Mouse (Mus musculus): ENCODE results near the gene Apobec4. TPM values are rescaled to one million over a fixed set of nuclear protein-coding genes. Genes with fewer than 3 reads are reported as not detected.
A peak's percentile ranks its signal among the peaks of the same experiment; 100 is the strongest.
"Not testable (repeated sequence)": the region's sequence is repeated elsewhere in the genome, so short reads cannot be mapped to it uniquely, and the experiment has no call there.

The Apobec4 gene
- total RNA-seq, 1 experiment: not detected

- Histone ChIP-seq H3K9ac (ENCODE audit: insufficient read depth, low read depth, low read length, poor library complexity, severe bottlenecking) (peak overlapping the region; percentile 75), H3K36me3 (ENCODE audit: control insufficient read depth, insufficient read depth, low read length, poor library complexity, severe bottlenecking) (peaks cover 10% of the 10 kb centered on the region), H3K4me3 (ENCODE audit: insufficient read depth in 1 of 2, low read depth in 1 of 2, low read length in 2 of 2, poor library complexity in 1 of 2, severe bottlenecking in 1 of 2) (peak overlapping the region; percentile 81 to 91), H3K27ac (ENCODE audit: insufficient read depth, low read depth, low read length, poor library complexity, severe bottlenecking) (no peak overlapping the region), H3K4me1 (ENCODE audit: control insufficient read depth in 2 of 2, insufficient read depth in 2 of 2, low read length in 2 of 2, poor library complexity in 1 of 2) (peaks cover 0 to 2% of the 10 kb centered on the region in 2 experiments; a peak in 1 of 4 replicates), H3K9me3 (ENCODE audit: control insufficient read depth, insufficient read depth, low read depth, low read length) (no peaks in the 10 kb centered on the region)
- in situ Hi-C loops (cut with MboI; ENCODE audit: low sequenced_read_pairs in 2 of 2, unreplicated experiment in 2 of 2): no loop called here
- TF ChIP-seq MAFK (IDR thresholded peaks at IDR 0.05; ENCODE audit: insufficient read depth, low read depth, low read length): no peak
- no peak for DNase-seq (ENCODE audit: low read depth, low spot score)
Observed at GRCm38 (mm10) chr1:152766804-152767748, 16.7 kb downstream of the Apobec4 start.

DNA sequence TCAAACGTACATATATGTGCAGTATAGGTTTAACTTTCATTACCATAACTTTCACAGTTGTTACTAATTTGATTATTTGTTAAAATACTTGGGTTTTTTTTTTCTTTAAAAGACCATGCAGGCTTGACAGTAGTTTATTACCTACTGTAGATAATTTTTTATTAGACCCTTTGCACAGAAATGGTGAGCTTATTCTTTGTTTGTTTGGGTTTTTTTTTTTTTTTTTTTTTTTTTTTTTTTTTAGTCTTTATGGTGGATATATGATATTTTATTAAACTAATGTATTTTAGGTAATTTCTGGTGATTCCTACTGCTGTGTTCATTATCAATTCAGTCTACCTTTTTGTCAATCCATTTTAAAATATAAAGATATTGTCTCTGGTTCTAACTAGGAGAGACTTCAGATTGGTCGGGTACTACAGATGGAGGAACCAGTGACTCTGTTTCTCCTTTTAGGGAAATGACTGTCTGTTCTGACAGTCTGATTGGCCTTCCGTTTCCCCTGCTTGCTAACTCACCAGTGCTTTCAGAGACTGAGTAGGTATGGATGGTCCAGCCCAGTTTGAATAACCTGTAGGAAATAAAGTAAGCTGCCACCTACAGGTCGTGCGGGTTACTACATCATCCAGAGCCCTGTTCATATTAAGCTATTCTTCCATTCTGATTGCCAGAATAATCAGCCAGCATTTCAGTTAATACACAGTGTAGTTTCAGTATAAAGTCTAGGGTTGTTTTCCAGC, 17.6 kb downstream of the Apobec4 start:
- in situ Hi-C loops (cut with MboI; ENCODE audit: low sequenced_read_pairs in 2 of 2, unreplicated experiment in 2 of 2): no loop called here
- peak; percentile 82 for DNase-seq (ENCODE audit: low read depth, low spot score)
- Histone ChIP-seq H3K9ac (ENCODE audit: insufficient read depth, low read depth, low read length, poor library complexity, severe bottlenecking) (no peak overlapping the region), H3K4me3 (ENCODE audit: insufficient read depth in 1 of 2, low read depth in 1 of 2, low read length in 2 of 2, poor library complexity in 1 of 2, severe bottlenecking in 1 of 2) (peak overlapping the region in 1 of 2 experiments; percentile 91; a peak in 2 of 4 replicates), H3K4me1 (ENCODE audit: control insufficient read depth in 2 of 2, insufficient read depth in 2 of 2, low read length in 2 of 2, poor library complexity in 1 of 2) (peaks cover 0 to 2% of the 10 kb centered on the region in 2 experiments; a peak in 1 of 4 replicates), H3K27ac (ENCODE audit: insufficient read depth, low read depth, low read length, poor library complexity, severe bottlenecking) (no peak overlapping the region), H3K9me3 (ENCODE audit: control insufficient read depth, insufficient read depth, low read depth, low read length) (no peaks in the 10 kb centered on the region), H3K36me3 (ENCODE audit: control insufficient read depth, insufficient read depth, low read length, poor library complexity, severe bottlenecking) (peaks cover 10% of the 10 kb centered on the region)
- TF ChIP-seq HCFC1 (IDR thresholded peaks at IDR 0.05; ENCODE audit: borderline replicate concordance, insufficient read depth, low read length) (no peak), ZNF384 (IDR thresholded peaks at IDR 0.05; ENCODE audit: low read depth, low read length) (peak; percentile 50; the same call in 1 of the 2 replicates), MAFK (IDR thresholded peaks at IDR 0.05; ENCODE audit: insufficient read depth, low read depth, low read length) (no peak), ZC3H11A (IDR thresholded peaks at IDR 0.05; ENCODE audit: borderline replicate concordance, low read depth, low read length) (no peak), CHD2 (IDR thresholded peaks at IDR 0.05; ENCODE audit: low read depth, low read length) (no peak)

DNA sequence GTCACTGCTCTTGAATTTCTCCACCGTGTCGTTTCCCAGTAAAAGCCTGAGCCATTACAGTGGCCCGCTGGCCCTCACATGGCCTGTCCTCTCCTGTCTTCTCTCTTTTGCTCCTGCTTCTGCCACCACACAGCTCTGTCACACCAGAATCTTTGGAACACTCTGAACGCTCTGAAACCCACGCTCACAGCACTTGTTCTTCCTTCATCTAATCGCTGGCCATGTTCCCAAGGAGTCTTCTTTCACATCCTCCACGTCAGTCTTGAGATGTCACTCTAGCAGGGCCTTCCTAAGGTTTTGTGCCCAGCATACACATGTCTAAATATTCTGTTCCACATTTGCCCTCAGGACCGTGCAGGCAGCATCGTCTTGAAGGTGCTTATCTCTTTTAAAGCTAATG, 20.7 kb downstream of the Apobec4 start:
- no peak overlapping the region for H3K4me3 ChIP-seq (ENCODE audit: insufficient read depth in 1 of 2, low read depth in 1 of 2, low read length in 2 of 2, poor library complexity in 1 of 2, severe bottlenecking in 1 of 2)
- in situ Hi-C loops (cut with MboI; ENCODE audit: low sequenced_read_pairs in 2 of 2, unreplicated experiment in 2 of 2): no loop called here
- peaks cover 0 to 2% of the 10 kb centered on the region in 2 experiments; a peak in 1 of 4 replicates for H3K4me1 ChIP-seq (ENCODE audit: control insufficient read depth in 2 of 2, insufficient read depth in 2 of 2, low read length in 2 of 2, poor library complexity in 1 of 2)
- no peak overlapping the region for H3K9ac ChIP-seq (ENCODE audit: insufficient read depth, low read depth, low read length, poor library complexity, severe bottlenecking)
- H3K36me3 ChIP-seq (ENCODE audit: control insufficient read depth, insufficient read depth, low read length, poor library complexity, severe bottlenecking): peaks cover 20% of the 10 kb centered on the region
- no peaks in the 10 kb centered on the region for H3K9me3 ChIP-seq (ENCODE audit: control insufficient read depth, insufficient read depth, low read depth, low read length)
- TF ChIP-seq HCFC1 (IDR thresholded peaks at IDR 0.05; ENCODE audit: borderline replicate concordance, insufficient read depth, low read length) (no peak), ZNF384 (IDR thresholded peaks at IDR 0.05; ENCODE audit: low read depth, low read length) (no peak), CHD2 (IDR thresholded peaks at IDR 0.05; ENCODE audit: low read depth, low read length) (no peak), MAFK (IDR thresholded peaks at IDR 0.05; ENCODE audit: insufficient read depth, low read depth, low read length) (no peak), ZC3H11A (IDR thresholded peaks at IDR 0.05; ENCODE audit: borderline replicate concordance, low read depth, low read length) (no peak)
- no peak for DNase-seq (ENCODE audit: low read depth, low spot score)
- H3K27ac ChIP-seq (ENCODE audit: insufficient read depth, low read depth, low read length, poor library complexity, severe bottlenecking): no peak overlapping the region

DNA sequence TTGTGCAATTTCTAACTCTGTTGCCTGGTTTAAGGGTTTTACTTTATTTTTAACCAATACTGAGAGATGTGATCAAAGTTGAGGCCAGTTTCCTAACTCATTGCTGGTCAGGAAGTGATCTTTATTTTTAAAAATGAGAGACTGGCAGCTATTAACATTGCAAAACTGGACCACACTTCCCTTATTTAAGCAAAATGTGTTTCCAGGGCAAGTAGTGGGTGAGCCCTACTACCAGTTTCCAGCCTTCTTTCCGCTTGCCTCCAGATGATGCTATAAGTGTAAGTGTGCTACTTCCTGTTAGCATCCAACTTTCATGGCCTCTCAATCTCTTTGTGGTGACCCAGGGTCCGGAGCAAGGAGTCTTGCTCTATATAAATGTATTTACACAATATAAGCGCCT, 24.2 kb downstream of the Apobec4 start:
- H3K9me3 ChIP-seq (ENCODE audit: control insufficient read depth, insufficient read depth, low read depth, low read length); in situ Hi-C loops (cut with MboI; ENCODE audit: low sequenced_read_pairs in 2 of 2, unreplicated experiment in 2 of 2); H3K27ac ChIP-seq (ENCODE audit: insufficient read depth, low read depth, low read length, poor library complexity, severe bottlenecking); H3K4me3 ChIP-seq (ENCODE audit: insufficient read depth in 1 of 2, low read depth in 1 of 2, low read length in 2 of 2, poor library complexity in 1 of 2, severe bottlenecking in 1 of 2); H3K9ac ChIP-seq (ENCODE audit: insufficient read depth, low read depth, low read length, poor library complexity, severe bottlenecking); DNase-seq (ENCODE audit: low read depth, low spot score); H3K4me1 ChIP-seq (ENCODE audit: control insufficient read depth in 2 of 2, insufficient read depth in 2 of 2, low read length in 2 of 2, poor library complexity in 1 of 2): not testable (repeated sequence)
- peaks cover 21% of the 10 kb centered on the region for H3K36me3 ChIP-seq (ENCODE audit: control insufficient read depth, insufficient read depth, low read length, poor library complexity, severe bottlenecking)
